Mouse (Mus musculus): Measurements from ENCODE around the gene Hpcal1.

Hpcal1 gene

DNA sequence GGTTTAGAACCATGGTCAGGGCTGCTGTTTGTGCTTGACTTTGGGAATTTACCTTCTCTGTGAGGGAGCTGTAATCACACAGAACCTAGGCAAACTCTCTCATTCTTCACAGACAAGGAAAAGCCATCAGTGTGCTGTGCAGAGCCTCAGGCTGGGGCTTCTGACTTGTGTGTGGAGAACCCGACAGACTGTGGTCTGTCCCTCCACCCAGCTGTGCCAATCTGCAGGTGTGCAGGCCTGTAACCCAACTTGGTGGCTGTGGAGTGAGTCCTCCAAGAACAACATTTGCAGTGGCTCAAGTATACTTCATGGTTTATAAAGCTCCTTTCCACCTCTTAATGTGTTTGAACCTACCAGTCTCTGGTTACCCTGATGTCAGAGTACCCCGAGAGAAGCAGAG is 4.5 kb upstream of the Hpcal1 start:
- no peak for DNase-seq (ENCODE audit: low spot score in 2 of 2)

- no peak for DNase-seq (ENCODE audit: low spot score in 2 of 2)
These were observed 1.7 kb upstream of the Hpcal1 start for GRCm38 (mm10) chr12:17688913-17689312.

- DNase-seq (ENCODE audit: low spot score in 2 of 2) = no peak
These were observed 609 bp upstream of the Hpcal1 start for GRCm38 (mm10) chr12:17689931-17690563.

GRCm38 (mm10) chr12:17691320-17691876 is 742 bp downstream of the Hpcal1 start:
- no peak for DNase-seq (ENCODE audit: low spot score in 2 of 2)

DNA sequence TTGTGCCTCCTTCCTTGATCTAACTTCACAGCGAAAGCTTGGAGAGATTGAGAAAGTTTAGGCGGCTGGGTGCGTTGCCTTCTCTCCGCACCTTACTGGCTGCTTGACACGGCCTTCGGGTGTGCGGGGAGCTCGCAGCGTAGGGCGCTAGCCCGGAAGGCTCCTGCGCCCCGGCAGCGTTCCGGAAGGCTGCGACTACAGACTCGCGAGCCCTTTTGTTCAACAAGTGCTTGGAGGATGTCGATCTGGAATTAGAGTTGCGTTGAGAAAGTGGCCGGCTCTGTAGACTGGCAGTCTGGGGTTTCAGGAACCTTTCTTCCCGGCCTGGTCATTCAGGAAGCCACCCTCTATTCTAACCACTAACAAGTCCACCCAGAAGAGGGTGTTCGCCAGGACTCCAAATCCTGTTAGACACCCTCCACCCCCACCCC is 1.2 kb downstream of the Hpcal1 start:
- no peak for DNase-seq (ENCODE audit: low spot score in 2 of 2)

- DNase-seq (ENCODE audit: low spot score in 2 of 2) = no peak
These were observed 1.7 kb downstream of the Hpcal1 start for GRCm38 (mm10) chr12:17692356-17692755.

DNA sequence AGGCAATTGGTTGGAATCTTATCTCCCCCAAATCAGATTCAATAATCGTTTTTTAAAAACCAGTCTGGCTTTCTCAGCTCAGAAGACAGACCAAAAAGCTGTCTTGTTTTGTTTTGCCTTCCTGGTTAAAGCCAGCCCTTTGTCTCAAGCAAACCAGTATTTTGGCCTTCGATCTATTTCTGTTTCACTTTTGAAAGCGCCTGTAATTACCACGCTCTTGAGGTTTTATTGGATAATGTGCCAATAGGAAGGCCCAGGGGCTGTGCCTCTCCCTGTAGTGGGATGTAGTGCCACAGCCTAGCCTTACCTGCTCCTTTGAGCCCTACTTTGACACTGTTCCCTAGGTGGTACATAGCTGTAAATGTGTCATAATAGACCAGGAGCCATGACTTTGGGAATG is 2.3 kb downstream of the Hpcal1 start:
- DNase-seq (ENCODE audit: low spot score in 2 of 2) = no peak

- no peak for DNase-seq (ENCODE audit: low spot score in 2 of 2)
These were observed 4.0 kb downstream of the Hpcal1 start for GRCm38 (mm10) chr12:17694589-17695115.

- DNase-seq (ENCODE audit: low spot score in 2 of 2) = no peak
These were observed 5.7 kb downstream of the Hpcal1 start for GRCm38 (mm10) chr12:17696395-17696794.

GRCm38 (mm10) chr12:17698934-17699333 is 8.3 kb downstream of the Hpcal1 start:
- DNase-seq (ENCODE audit: low spot score in 2 of 2) = no peak

DNA sequence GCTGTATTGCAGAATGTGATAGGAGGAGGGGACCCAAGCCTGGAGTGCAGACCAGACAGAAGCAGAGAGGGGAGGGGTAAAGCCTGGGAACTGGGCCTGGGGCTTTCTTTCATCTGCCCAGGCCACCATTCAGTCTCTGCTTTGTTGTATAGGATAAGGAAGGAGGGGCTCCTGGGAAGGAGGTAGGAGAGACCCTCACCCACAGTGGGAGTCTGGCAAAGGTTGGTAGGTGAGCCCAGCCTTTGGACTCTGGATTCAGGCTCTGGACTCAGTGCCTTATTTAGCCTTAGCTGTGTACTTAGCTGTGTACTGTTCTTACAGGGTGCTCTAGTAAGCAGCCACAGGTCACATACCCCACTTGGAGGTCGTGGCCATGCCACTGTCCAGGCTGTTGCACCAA is 8.8 kb downstream of the Hpcal1 start:
- no peak for DNase-seq (ENCODE audit: low spot score in 2 of 2)

GRCm38 (mm10) chr12:17701131-17701720 is 10.6 kb downstream of the Hpcal1 start:
- no peak for DNase-seq (ENCODE audit: low spot score in 2 of 2)

- DNase-seq (ENCODE audit: low spot score in 2 of 2) = no peak
These were observed 11.1 kb downstream of the Hpcal1 start for GRCm38 (mm10) chr12:17701795-17702194.

DNA sequence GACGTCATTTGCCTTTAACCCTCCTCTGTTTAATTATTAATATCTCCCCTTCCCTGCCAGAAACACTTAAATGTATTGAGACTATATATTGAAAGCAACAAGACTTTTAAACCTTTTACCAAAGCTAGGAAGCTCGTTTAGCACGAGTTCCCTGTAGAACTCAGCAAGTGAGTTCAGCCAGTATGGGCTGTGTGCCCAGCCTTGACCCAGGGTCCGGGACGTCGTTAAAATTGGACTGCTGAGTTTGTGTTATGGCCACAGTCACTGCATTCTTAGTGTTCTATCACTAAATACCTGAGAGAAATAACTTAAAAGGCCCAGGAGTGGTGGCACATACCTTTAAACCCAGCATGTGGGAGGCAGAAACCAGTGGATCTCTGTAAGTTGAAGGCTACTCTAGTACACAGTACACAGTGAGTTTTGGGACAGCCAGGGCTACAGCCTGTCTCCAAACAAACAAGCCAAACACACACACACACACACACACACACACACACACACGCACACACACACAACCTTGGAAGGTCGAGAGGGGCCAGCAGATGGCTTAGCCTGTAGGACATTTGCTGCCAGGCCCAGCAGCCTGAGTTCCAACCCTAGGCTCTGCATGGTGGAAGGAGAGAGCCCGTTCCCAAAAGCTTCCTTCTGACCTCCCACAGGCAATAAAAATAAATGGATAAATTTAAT is 11.7 kb downstream of the Hpcal1 start:
- no peak for DNase-seq (ENCODE audit: low spot score in 2 of 2)

GRCm38 (mm10) chr12:17702944-17703335 is 12.3 kb downstream of the Hpcal1 start:
- no peak for DNase-seq (ENCODE audit: low spot score in 2 of 2)

- no peak for DNase-seq (ENCODE audit: low spot score in 2 of 2)
These were observed 13.2 kb downstream of the Hpcal1 start for GRCm38 (mm10) chr12:17703866-17704265.

- DNase-seq (ENCODE audit: low spot score in 2 of 2) = no peak
These were observed 16.8 kb downstream of the Hpcal1 start for GRCm38 (mm10) chr12:17707472-17707871.

GRCm38 (mm10) chr12:17709451-17709850 is 18.8 kb downstream of the Hpcal1 start:
- DNase-seq (ENCODE audit: low spot score in 2 of 2) = no peak

GRCm38 (mm10) chr12:17709926-17710746 is 19.5 kb downstream of the Hpcal1 start:
- DNase-seq (ENCODE audit: low spot score in 2 of 2) = no peak

DNA sequence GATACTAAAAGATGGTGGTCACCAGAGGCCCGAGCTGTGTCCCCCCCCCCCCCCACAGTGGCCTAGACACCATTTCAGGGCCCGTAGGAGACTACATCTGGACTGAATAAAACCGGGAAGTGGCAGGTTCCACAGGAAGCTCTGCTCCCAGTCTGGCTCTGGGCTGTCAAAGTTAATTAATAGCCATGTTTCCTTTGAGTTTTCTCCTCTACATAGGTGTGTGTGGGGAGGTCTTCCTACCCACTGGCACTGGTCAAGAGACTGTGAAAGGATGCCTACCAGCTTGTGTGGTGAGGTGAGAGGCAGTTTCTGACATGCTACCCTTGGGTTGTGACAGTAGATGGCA is 20.1 kb downstream of the Hpcal1 start:
- DNase-seq (ENCODE audit: low spot score in 2 of 2) = no peak

- DNase-seq (ENCODE audit: low spot score in 2 of 2) = no peak
These were observed 21.2 kb downstream of the Hpcal1 start for GRCm38 (mm10) chr12:17711731-17712388.
